Mouse (Mus musculus): ENCODE data around the gene Cenpj. TPM values are rescaled to one million over a fixed set of nuclear protein-coding genes. Genes with fewer than 3 reads are reported as not detected.

Cenpj gene
- total RNA-seq (2022): 1 to 10 TPM; 1.8 to 3.1 (median 2.2) TPM

DNA sequence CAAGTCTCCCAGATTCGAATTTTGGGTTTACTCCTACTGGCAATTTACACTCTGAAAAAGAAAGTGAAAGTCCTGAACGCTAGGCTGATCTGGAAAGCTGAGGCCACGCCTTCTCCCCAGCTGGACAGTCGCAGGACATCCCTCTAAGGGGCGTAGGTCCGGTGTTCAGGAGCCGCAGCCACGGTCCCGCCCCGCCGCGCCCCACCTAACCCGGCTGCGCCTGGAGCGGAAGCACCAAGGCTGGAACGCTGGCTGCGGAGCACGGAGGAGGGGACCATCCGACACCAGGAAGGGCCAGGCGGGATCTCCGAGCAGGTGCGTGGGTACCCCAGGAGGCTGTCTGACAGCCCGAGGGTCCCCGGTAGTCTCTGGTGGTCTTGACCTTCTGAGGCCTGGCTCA, at the start of gene Cenpj, which contains the start of gene Parp4:
TSS of gene Cenpj (minus strand) at position 10 of the 400 bp plus-strand sequence.
TSS of gene Parp4 (plus strand) at position 204 of the 400 bp plus-strand sequence.
- peak; percentile 93 for DNase-seq (ENCODE audit: low spot score)

DNA sequence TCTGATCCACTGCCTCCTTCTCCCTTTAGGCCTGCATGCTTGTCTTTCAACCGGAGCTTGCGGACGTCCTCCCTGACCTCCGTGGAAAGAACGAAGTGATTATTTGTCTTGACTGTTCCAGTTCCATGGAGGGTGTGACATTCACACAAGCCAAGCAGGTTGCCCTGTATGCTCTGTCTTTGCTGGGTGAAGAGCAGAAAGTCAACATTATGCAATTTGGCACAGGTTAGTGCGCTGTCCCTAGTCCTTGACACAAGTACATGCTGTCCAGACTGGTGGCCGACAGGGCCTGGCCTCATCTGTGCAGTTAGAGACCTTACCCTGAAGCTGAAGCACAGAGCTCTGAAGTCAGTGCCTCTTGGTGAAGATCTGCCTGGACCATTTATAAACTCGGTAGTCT, 45.2 kb upstream of the Cenpj start:
- peak; percentile 7 for DNase-seq (ENCODE audit: low spot score)

DNA sequence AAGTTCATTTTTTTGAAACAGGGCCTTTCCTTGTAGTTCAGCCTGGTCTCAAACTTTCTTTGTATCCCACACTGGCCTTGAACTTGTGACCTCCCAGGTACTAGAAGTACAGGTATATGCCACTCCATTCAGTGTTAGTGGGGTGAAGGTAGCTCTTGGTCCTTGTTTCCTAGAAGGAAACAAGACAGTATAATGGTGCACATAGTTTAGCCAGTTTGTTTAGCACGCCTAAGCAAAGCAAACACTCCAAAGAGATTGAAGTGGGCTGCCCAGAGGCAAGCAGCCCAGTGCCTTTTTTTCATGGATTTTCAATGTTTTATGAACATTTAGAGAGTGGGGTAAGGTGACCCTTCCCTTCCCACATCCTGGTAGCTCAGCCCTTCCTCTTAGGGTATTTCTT, 42.2 kb upstream of the Cenpj start:
- DNase-seq (ENCODE audit: low spot score): no peak

DNA sequence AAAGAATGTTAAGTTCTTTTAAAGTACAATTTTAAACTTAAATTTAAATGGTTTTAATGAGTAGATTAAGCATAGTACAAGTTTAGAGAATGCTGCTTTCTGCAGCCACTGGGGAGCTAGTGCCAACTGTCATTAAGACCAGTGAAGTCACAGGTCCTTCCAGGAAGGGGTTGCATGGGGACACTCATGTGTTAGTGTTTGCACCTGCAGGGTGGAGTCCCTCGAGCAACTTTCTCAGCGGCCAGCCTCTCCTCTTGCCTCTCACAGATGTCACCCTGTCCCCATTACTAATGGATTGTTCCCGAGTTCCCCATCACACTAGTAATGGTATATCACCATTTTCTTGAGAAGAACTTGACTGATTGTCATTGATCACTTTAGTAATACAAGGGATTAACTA, 38.0 kb upstream of the Cenpj start:
- DNase-seq (ENCODE audit: low spot score): no peak

DNA sequence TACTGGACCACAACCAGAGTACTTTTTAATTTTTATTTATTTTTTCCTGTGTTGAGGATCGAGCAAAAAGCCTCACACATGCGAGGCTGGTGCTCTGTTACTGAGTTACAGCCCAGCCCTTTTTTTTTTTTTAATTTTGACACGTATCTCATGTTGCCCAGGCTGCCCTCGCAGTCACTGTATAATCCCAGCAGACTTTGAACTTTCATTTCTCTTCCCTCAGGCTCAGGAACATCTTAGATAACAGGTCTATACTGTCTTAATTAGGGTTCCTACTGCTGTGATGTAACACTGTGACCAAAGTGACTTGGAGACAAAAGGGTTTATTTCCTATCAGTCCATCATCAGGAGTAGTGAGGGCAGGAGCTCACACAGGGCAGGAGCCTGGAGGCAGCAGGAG, 29.9 kb upstream of the Cenpj start:
- DNase-seq (ENCODE audit: low spot score): no peak

DNA sequence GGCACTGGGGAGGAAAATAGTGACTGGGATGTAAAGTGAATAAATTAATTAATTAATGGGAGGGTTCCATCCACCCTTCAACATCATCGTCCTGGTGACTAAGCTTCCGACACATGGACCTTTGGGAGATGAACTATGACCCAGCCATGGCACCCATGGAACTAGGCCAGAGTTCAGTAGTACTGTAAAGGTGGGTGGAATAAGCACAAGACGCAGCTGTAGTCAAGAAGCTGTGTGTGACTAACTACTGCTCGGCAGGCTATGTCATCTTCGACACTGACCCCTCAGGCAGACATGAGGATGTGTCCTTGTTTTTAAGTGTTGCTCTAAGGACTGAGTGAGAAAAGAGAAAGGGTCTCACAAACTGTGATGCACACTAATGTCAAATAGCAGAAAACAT, 29.2 kb upstream of the Cenpj start:
- DNase-seq (ENCODE audit: low spot score): no peak

DNA sequence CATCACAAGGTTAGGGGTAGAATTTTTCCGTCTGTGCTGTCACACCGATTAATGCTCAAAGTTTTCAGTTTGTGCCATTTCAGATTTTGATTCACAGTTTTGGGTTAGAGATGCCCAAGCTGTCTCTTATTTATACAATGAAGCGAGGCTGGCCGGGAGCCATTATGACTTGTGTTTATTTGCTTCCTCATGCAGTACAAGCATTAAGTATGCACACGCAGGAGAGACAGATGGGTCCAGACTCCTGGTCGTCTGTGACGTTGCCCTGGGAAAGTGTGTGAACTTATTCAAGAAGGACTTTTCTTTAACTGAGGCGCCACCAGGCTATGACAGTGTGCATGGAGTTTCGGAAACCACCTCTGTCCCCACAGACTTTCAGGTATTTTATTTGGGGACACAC, 26.8 kb upstream of the Cenpj start:
- DNase-seq (ENCODE audit: low spot score): no peak

DNA sequence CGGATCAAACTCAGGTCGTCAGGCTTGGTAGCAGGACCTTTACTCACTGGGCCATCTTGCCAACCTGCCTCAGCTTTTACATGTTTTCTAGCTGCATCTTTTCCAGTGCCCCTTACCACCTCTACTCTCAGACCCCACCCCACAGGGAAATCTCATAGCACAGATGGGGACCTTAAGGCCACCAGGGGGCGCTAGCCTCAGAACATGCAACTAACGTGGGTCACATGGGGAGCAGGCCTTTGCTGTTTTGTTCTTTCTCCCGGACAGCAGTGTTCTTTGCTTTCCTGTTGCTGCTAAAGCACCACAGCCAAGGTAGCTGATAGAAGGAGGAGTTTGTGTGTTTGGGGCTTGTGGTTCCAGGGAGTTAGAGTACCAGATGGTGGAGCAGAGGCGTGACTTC, 23.5 kb upstream of the Cenpj start:
- DNase-seq (ENCODE audit: low spot score): peak; percentile 35

DNA sequence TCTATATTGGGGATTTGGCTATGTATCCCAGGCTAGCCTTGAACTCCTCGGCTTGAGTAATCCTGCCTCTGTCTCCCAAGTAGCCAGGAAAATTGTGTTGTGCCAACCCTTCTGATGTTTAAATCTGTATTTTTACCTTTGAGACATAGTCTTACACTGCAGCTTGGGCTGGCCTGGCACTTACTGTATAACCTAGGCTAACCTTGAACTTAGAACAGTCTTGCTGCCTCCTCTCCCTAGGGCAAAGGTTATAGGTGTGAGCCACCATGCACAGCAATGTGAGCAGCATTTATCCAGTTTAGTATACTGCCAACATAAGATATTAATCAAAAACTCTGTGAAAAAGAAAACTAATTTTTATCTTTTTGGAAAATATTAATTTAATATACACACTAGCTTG, 19.6 kb upstream of the Cenpj start:
- no peak for DNase-seq (ENCODE audit: low spot score)

DNA sequence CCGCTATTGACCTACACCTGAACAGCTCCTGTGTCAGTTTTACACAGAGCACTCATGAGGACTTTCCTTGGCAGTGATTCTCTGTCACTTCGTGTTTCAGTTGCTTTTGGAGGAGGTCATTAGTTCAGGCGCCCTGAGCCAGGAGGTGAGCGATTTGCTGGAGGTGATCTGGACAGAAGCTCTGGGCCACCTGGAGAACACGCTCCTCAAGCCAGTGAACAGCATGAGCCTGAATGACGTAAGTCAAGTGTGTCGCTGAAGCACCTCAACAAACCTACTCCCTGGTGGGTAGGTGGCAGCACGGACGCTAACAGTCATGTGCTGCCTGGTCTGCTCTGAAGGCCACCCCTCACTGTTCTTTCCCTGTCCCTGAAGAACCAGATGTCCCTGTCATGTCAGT, 17.0 kb upstream of the Cenpj start:
- DNase-seq (ENCODE audit: low spot score): no peak

DNA sequence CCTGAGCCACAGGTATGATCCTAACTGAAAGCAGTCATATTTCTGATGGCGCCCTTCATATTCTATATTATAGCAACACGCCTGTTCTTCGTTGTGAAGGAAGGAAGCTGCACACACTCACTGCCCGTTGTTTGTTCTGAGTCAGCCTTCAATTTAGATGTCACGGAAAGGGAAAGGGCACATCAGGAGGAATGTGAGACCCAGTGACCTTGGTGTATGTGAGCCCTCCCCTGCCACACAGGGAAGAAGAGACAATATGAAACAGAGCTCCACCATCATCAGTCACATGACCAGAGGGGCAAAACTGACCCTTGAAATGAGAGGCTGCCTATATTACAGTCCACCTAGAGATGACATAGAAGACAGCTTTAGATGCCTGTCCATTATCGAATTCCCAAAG, 7.1 kb upstream of the Cenpj start:
- no peak for DNase-seq (ENCODE audit: low spot score)

DNA sequence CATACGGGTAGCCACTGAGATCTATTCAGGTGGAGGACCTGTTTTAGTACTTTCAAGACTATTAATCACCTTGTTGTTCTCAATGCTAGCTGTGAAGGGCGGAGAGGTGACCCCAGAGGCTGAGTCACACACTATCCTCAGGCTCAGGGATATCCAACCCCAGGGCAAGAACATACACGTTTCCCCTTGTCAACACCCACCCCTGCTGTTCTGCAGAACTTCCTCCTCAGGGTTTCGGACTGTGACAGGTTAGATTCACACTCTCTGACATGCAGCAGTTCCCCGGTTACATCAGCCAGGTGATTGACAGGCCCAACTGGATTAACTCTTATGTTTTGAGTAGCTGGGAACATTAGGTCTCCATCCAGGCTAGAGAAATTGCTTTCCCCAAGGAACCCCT, 5.9 kb upstream of the Cenpj start:
- DNase-seq (ENCODE audit: low spot score): no peak

DNA sequence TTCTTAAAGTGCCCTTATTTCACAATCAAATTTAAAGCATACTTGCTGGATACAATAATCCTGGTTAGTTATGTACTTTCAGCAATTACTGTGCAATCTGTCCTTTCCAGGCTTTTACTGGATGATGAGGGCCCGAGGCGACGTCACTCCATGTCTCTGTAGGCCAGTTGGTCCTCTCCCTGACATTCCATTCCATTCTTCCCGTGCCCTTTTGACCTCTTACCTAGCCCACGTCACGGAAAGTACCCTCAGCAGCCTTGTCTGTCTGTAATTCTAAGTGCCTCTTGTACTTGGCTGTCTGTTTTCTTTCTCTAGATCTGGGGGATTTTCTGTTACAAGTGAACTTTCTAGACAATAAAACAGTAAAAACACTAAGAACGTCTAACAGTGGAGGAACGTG, 3.8 kb upstream of the Cenpj start:
- no peak for DNase-seq (ENCODE audit: low spot score)

DNA sequence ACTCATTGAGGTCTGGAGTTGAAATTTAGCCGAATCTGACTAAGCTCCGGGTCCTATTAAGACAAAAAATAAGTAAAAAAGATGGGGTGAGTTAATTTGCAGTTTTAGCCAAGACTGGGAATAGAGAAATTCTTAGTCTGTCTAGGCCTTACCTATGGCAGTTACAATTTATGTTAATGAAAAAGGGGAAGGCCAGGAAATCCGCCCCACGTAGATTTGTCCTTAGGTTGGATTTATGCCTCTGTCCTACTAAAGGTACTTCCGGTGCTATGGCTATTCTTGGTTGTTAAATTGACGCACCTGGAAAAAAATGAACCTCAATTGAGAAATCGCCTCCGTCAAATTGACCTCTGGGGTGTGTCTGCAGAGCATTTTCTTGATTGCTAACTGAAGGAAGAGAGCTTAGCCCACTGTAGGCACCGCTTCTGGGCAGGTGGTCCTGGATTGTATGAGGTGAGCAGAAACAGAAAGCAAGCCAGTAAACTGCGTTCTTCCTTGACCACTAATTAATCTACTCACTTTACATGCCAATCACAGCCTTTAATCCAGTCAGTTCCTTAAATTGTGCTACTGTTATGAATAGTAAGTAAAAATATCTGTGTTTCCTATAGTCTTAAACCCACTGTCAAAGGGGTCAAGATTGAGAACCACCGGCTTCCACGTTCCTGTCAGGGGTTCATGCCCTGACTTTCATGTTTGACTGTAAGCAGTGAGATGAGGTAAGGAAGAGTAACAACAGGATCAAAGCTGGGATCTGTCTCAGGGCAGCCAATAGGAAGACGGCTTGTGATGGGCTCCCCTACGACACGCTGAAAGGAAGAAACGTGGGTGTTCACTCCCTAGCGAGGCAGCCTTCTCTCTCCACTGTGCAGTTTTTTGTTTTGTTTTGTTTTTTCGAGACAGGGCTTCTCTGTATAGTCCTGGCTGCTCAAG, 1.0 kb upstream of the Cenpj start:
- DNase-seq (ENCODE audit: low spot score): no peak

DNA sequence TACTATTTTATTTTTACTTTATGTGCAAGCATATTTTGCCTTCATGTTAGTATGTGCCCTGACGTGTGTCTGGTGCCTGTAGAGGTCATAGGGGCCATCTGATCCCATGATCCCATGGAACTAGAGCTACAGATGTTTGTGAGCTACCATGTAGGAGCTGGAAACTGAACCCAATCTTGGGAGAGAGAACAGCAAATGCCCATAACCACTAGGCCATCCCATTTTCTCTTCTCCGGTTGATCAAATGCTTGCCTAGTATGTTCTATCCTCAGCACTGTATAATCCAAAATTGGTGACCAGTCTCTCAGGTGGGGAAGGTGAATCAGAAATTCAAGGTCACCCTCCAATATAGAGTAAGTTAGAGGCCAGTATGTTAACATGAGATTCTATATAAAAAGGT, 2.7 kb downstream of the Cenpj start:
- DNase-seq (ENCODE audit: low spot score): no peak

DNA sequence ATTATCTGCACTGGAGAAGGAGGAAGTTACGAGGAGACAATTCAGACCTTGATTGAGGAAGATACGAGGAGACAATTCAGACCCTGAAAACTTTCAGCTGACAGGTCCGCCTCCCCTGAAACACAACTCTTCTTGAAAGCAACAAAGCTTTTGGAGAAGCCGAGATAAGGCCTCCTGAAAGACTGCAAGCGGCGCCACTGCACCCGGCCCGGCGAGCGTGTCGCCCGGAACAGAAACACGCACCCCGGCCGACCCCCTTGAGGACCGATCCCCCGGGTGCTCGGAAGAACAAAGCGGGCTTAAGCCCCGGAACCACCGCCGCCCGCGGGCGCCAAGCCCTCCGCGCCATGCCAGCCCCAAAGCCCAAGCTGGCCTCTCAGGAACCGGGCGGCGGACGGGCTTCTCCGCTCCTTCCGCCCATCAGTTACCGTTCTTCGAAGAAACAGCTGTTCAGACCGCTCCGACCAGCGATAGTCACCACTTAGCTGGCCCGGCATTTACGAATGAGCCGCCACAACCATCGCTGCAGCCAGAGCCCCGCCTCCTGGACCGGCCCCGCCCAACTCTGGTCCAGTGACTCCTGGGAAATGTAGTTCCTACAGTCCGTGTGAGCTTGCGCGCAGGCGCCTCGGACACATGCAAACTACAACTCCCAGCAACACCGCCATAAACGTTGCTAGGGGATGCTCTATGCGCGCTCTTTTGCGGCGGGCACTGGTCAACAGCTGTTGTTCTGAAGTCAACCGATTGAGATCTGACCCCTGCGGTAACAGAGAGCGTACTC, 3.7 kb downstream of the Cenpj start:
- DNase-seq (ENCODE audit: low spot score): peak; percentile 95

DNA sequence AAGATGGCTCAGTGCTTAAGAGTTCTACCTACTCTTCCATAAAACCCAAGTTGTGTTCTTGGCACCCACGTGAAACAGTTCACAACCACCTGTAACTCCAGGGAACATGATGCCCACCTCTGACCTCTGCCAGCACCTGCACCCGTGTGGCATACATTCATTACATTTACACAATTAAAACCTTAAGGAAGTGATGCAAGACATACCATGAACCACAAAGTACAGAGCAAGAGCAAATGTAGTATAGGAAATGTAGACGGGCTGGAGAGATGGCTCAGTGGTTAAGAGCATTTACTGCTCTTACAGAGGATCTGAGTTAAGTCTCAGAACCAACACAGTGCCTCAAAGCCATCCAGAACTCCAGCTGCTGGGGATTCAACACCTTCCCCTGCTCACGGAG, 6.2 kb downstream of the Cenpj start:
- no peak for DNase-seq (ENCODE audit: low spot score)

DNA sequence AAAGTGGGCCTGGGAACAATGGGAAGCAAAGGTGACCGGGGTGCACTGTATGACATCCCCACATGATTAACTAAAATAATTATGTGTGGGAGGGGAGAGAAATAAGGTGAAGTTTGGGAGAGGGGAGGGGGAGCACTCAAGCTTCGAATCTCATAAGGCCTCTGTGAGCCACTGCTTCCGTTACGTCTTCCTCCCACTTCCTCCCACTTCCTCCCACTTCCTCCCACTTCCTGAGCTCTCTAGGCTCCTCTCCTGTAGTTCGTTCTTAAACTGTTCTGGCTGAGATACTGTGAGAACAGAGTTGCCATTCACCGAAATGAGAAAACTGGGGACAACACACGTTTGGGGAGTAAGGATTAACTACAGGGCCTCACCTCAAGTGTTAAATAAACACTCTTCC, 7.7 kb downstream of the Cenpj start:
- DNase-seq (ENCODE audit: low spot score): no peak

DNA sequence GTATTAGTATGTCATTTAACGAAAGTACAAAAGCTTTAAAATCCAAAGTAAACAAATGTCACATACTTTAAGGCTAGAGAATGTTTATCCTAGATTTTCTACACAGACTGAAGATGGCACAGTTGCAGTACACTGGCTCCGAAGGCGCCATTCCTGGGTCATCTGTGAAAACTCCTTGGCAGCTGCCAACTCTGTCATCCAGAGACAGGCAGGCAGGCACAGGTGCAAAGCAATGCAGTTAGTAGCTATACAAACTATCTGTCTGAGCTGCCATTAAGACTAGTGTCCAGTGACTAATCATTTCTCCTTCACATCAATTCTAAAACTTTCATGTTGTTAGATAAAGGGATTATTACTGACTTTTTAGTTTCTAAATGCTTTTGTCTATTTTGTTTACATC, 16.1 kb downstream of the Cenpj start:
- no peak for DNase-seq (ENCODE audit: low spot score)

DNA sequence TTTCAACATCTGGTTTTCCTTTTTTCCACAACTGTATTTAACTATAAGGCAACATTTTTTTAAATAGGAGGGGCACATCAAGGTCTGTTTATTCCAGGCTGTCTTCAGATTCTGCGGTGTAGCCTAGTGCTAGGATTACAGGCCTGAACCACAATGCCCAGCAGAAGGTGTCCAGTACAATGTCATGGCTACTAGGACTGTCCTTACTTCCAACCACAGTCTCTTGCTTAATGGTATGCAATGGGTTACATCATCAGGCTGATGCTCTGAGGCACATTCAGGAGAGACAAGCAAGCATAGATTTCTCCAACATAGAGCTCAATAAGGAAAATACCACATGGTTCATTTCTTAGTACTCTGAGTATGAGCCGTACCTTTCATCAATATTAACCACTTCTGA, 20.5 kb downstream of the Cenpj start:
- no peak for DNase-seq (ENCODE audit: low spot score)

DNA sequence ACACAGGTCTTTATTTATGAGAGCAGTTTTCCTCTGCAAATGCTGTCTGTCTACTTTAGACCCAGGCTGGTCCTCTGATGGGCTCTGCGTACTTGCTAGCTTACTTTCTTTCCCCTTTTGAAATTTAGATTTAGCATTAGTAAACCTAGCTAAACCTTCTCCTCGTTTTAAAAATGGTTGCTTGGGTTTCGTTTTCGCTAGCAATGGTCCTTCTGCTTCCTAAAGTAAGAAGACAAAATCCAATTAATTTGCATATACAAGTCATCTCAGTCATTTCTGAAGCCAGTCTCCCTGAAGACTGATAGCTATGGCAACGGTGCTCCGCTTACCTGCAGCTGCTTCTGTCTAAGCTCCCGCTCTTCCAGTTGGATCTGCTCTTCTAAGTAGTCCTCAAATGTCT, 21.9 kb downstream of the Cenpj start:
- DNase-seq (ENCODE audit: low spot score): no peak

DNA sequence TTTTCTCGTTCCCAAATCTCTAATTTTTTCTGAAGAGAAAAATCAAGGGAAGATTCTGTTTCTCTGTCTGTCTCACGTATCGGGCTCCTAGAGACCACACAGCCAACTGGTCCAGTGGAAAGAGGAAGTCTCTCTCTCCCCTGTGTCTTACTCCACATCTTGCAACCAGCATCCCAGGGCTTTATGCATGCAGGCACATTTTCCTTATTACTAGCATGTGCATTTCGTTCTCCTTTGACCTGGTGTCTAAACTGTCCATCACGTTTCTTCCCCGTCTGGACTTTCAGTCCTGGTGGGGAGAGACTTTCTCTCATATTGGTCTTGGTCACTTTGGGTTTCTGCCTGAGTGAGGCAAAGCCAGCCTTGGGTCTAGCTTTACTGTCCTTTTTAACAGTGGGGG, 22.3 kb downstream of the Cenpj start:
- no peak for DNase-seq (ENCODE audit: low spot score)

DNA sequence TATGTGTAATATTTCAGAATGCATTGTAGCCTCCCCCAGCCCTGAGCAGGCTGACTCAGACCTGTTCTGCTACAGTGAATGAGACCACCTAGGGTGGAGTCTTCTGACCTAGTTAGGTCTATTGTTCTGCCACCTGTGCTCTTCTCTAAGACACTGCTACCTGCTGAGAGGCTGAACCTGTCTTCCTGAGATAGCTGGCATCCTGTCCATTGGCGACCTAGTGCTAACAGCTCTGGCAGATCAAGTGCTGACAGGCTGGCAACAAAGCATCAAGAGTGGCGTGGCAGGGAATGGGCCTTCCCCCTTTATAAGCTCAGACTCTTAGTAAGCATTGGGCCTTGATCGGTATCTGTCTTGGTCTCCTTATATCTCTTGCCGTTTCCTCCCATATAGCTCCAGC, 24.3 kb downstream of the Cenpj start:
- no peak for DNase-seq (ENCODE audit: low spot score)

All from heart, adult 8-10 months (tissue).